Mouse (Mus musculus) liver, embryonic 11.5 days (tissue): ENCODE data around the gene Fem1b. TPM values are rescaled to one million over a fixed set of nuclear protein-coding genes. Genes with fewer than 3 reads are reported as not detected.
A peak's percentile ranks its signal among the peaks of the same experiment; 100 is the strongest.

Experiments
- ATAC-seq: fragments of 200-750 bp; cut with Nextera tagmentation; replicated peaks from 2 replicates; pipeline ENCODE4 v1.8.0; 2017; ENCODE audit warnings: moderate number of reproducible peaks, mild to moderate bottlenecking, moderate TSS enrichment, moderate library complexity; ENCODE audit not compliant: low FRiP score
- DNase-seq: peaks from one replicate; pipeline ENCODE4 v3.0.0-alpha.2; 2017; ENCODE audit warnings: low spot score
- H3K27ac ChIP-seq: fragments of 300-500 bp; sonication (generic); 2 replicates; pipeline ENCODE4 v1.5.1; 2014; ENCODE audit warnings: mild to moderate bottlenecking, low read depth, low read length, control low read depth
- H3K27me3 ChIP-seq: fragments of 300-500 bp; sonication (generic); replicated peaks from 2 replicates; pipeline ENCODE4 v1.6.1; 2014; ENCODE audit warnings: low read length, mixed read lengths; ENCODE audit not compliant: control insufficient read depth, insufficient read depth
- H3K36me3 ChIP-seq: fragments of 300-500 bp; sonication (generic); 2 replicates; pipeline ENCODE4 v1.6.1; 2014; ENCODE audit warnings: mild to moderate bottlenecking, low read length, moderate library complexity, mixed read lengths; ENCODE audit not compliant: control insufficient read depth, insufficient read depth
- H3K4me1 ChIP-seq: fragments of 300-500 bp; sonication (generic); replicated peaks from 2 replicates; pipeline ENCODE4 v1.6.1; 2014; ENCODE audit warnings: low read length, mixed read lengths; ENCODE audit not compliant: control insufficient read depth, insufficient read depth
- H3K4me2 ChIP-seq: fragments of 300-500 bp; sonication (generic); 2 replicates; pipeline ENCODE4 v1.6.1; 2014; ENCODE audit warnings: mild to moderate bottlenecking, control low read depth, moderate library complexity
- H3K4me3 ChIP-seq: fragments of 300-500 bp; sonication (generic); 2 replicates; pipeline ENCODE4 v1.5.1; 2014; ENCODE audit warnings: low read depth, low read length, control low read depth
- H3K9ac ChIP-seq: fragments of 300-500 bp; sonication (generic); 2 replicates; pipeline ENCODE4 v1.6.1; 2014; ENCODE audit warnings: low read depth, low read length, control low read depth
- H3K9me3 ChIP-seq: fragments of 300-500 bp; sonication (generic); 2 replicates; pipeline ENCODE4 v1.6.1; 2016; ENCODE audit warnings: low read length, inconsistent platforms, mixed read lengths; ENCODE audit not compliant: control insufficient read depth
- WGBS: fragments of 180-500 bp; shearing (Covaris S2); extraction: QIAGEN DNeasy Blood & Tissue Kit; methylation state at CpG from one replicate; pipeline ENCODE4 v1.1.7; 2014; 5-methylcytosine and 5-hydroxymethylcytosine counted together
- polyA plus RNA-seq: library from polyadenylated mRNA; unstranded; fragments of >200 nt; fragmentation: Nextera tagmentation; extraction: Ambion mirVana; gene quantifications from 2 replicates; pipeline ENCODE4 v1.2.1, GENCODE M21; 2014

Fem1b gene
- polyA plus RNA-seq, 1 experiment from 2014 or later: 30.4 TPM

DNA sequence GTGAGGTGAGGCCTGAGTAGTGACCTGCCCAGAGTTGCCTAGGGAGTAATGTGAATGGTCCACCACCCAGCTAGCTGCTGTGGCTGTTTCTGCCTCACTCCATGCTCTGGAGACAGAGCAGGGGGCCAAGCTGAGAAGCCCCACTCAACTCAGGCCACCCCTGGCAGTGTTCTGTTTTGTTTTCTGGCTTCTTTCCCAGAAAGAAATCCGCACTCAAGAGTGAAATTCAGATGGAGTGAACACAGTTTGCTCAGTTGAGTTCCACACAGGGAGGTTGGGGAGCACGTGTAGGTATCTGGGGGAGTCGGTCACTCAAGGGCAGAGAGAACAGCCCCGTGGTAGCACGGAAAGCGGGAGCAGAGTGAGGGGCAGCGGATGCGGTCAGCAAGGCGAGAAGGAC is 33.0 kb downstream of the Fem1b start:
- Histone ChIP-seq H3K4me3 (no peak overlapping the region), H3K9ac (no peak overlapping the region), H3K27me3 (no peaks in the 10 kb centered on the region), H3K9me3 (no peaks in the 10 kb centered on the region), H3K27ac (no peak overlapping the region), H3K4me2 (no peak overlapping the region), H3K36me3 (no peaks in the 10 kb centered on the region), H3K4me1 (peaks cover 11% of the 10 kb centered on the region)
- ATAC-seq (no peak), DNase-seq (no peak)
- 92% methylated on average over 9 of the region's 9 CpGs for WGBS

DNA sequence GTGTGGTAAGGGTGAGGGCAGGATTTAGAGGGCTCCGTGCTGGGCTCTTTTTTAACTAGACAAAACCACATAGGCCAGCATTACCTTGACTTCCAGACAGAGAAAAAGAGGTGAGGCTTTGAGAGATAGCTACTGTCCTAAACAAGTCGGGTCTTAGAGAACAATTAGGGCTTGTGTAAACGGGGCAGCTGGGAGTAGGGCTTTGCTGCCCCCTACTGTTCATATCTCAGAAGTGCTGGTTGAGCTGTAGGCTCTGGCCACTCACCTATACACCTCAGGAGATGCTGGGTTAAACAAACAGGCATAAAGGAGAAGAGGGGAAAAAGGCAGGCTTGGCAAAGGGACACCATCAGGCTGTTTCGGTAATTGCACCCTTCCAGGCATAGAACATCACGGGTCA is 34.3 kb downstream of the Fem1b start:
- no peaks in the 10 kb centered on the region for H3K27me3 ChIP-seq
- DNase-seq: peak; percentile 54
- H3K4me1 ChIP-seq: no peaks in the 10 kb centered on the region; the same call in 1 of the 2 replicates
- 6% methylated on average over 5 of the region's 5 CpGs for WGBS
- H3K36me3 ChIP-seq: no peaks in the 10 kb centered on the region
- no peaks in the 10 kb centered on the region for H3K9me3 ChIP-seq
- H3K4me3 ChIP-seq: no peak overlapping the region
- H3K4me2 ChIP-seq: no peak overlapping the region
- no peak for ATAC-seq
- no peak overlapping the region for H3K9ac ChIP-seq
- no peak overlapping the region for H3K27ac ChIP-seq

DNA sequence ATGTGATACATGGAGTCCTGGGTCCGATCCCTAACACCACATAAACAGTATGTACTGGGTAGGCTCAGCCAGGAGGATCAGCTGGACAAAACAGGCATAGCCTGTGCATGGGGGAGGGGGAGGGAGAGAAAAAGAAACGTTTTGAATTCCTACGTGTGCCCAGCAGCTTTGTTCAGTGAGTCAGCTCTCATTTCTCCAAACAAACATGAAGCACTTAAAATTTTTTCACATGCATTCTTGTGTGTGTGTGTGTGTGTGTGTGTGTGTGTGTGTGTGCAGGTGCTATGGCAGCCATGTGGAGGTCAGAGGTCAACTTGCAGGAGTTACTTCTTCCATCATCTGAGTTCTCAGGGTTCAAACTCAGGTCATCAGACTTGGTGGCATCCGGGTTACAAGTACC is 36.3 kb downstream of the Fem1b start:
- Histone ChIP-seq H3K4me1 (no peaks in the 10 kb centered on the region), H3K4me3 (no peak overlapping the region), H3K9ac (no peak overlapping the region), H3K9me3 (no peaks in the 10 kb centered on the region), H3K36me3 (no peaks in the 10 kb centered on the region), H3K27me3 (no peaks in the 10 kb centered on the region), H3K4me2 (no peak overlapping the region), H3K27ac (no peak overlapping the region)
- ATAC-seq (no peak), DNase-seq (no peak)
- 49% methylated on average over 4 of the region's 4 CpGs for WGBS

GRCm38 (mm10) chr9:62772746-62773145 is 39.0 kb downstream of the Fem1b start:
- DNase-seq (no peak), ATAC-seq (no peak)
- WGBS: 78% methylated on average over 8 of the region's 8 CpGs
- H3K9ac ChIP-seq: no peak overlapping the region
- no peak overlapping the region for H3K4me3 ChIP-seq
- H3K36me3 ChIP-seq: no peaks in the 10 kb centered on the region
- no peaks in the 10 kb centered on the region for H3K27me3 ChIP-seq
- H3K4me2 ChIP-seq: no peak overlapping the region
- no peak overlapping the region for H3K27ac ChIP-seq
- no peaks in the 10 kb centered on the region for H3K9me3 ChIP-seq
- H3K4me1 ChIP-seq: no peaks in the 10 kb centered on the region

- no peak overlapping the region for H3K27ac ChIP-seq
- H3K9me3 ChIP-seq: no peaks in the 10 kb centered on the region
- no peaks in the 10 kb centered on the region for H3K36me3 ChIP-seq
- no peak overlapping the region for H3K9ac ChIP-seq
- ATAC-seq (no peak), DNase-seq (no peak)
- H3K4me2 ChIP-seq: no peak overlapping the region
- no peak overlapping the region for H3K4me3 ChIP-seq
- WGBS: 63% methylated on average over 5 of the region's 5 CpGs
- H3K4me1 ChIP-seq: no peaks in the 10 kb centered on the region
- H3K27me3 ChIP-seq: no peaks in the 10 kb centered on the region
Measured at GRCm38 (mm10) chr9:62768361-62768760, 43.4 kb downstream of the Fem1b start.

- Histone ChIP-seq H3K9ac (no peak overlapping the region), H3K4me2 (no peak overlapping the region), H3K9me3 (no peaks in the 10 kb centered on the region), H3K27me3 (no peaks in the 10 kb centered on the region), H3K36me3 (no peaks in the 10 kb centered on the region), H3K4me1 (no peaks in the 10 kb centered on the region), H3K4me3 (no peak overlapping the region), H3K27ac (no peak overlapping the region)
- ATAC-seq (no peak), DNase-seq (no peak)
- 64% methylated on average over 16 of the region's 17 CpGs for WGBS
Measured at GRCm38 (mm10) chr9:62767464-62767863, 44.3 kb downstream of the Fem1b start.

GRCm38 (mm10) chr9:62765346-62765745 is 46.4 kb downstream of the Fem1b start:
- 62% methylated on average over 4 of the region's 4 CpGs for WGBS
- Histone ChIP-seq H3K27me3 (no peaks in the 10 kb centered on the region), H3K9ac (no peak overlapping the region), H3K27ac (no peak overlapping the region), H3K36me3 (no peaks in the 10 kb centered on the region), H3K4me1 (no peaks in the 10 kb centered on the region), H3K4me2 (no peak overlapping the region), H3K9me3 (no peaks in the 10 kb centered on the region), H3K4me3 (no peak overlapping the region)
- DNase-seq (no peak), ATAC-seq (no peak)

GRCm38 (mm10) chr9:62763478-62763877 is 48.3 kb downstream of the Fem1b start:
- no peaks in the 10 kb centered on the region for H3K9me3 ChIP-seq
- no peak overlapping the region for H3K27ac ChIP-seq
- ATAC-seq (no peak), DNase-seq (no peak)
- no peaks in the 10 kb centered on the region for H3K27me3 ChIP-seq
- no peak overlapping the region for H3K4me3 ChIP-seq
- H3K9ac ChIP-seq: no peak overlapping the region
- WGBS: 19% methylated on average over 13 of the region's 13 CpGs
- no peaks in the 10 kb centered on the region for H3K36me3 ChIP-seq
- peak overlapping the region; percentile 1; the same call in 1 of the 2 replicates for H3K4me2 ChIP-seq
- H3K4me1 ChIP-seq: no peaks in the 10 kb centered on the region

DNA sequence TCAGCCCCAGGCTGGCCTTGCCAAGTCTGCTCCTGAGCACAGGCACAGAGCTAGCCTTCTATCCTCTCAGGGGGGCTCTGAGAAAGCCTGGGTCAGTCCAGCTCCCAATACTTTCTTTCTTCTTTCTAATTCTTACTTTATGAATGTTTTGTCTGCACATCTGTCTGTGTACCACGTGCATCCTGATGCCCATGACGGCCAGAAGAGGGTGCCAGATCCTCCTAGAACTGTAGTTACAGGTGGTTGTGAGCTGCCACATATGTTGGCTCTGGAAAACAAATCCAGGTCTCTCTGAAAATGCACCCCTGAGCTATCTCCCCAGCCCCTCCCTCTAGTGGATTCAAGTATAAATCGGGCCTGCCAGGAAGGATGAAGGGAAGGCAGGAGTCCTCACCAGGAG is 52.1 kb downstream of the Fem1b start:
- Histone ChIP-seq H3K36me3 (no peaks in the 10 kb centered on the region), H3K9ac (no peak overlapping the region), H3K27me3 (no peaks in the 10 kb centered on the region), H3K27ac (no peak overlapping the region), H3K4me3 (no peak overlapping the region), H3K4me1 (no peaks in the 10 kb centered on the region), H3K4me2 (no peak overlapping the region), H3K9me3 (no peaks in the 10 kb centered on the region)
- DNase-seq (no peak), ATAC-seq (no peak)
- 46% methylated on average over 3 of the region's 3 CpGs for WGBS
